Mouse (Mus musculus): ENCODE measurements around the gene Dgki. TPM values are rescaled to one million over a fixed set of nuclear protein-coding genes. Genes with fewer than 3 reads are reported as not detected.

Gene Dgki
- total and polyA plus RNA-seq, 3 experiments: 4.4 to 8.7 (median 7.7) TPM

DNA sequence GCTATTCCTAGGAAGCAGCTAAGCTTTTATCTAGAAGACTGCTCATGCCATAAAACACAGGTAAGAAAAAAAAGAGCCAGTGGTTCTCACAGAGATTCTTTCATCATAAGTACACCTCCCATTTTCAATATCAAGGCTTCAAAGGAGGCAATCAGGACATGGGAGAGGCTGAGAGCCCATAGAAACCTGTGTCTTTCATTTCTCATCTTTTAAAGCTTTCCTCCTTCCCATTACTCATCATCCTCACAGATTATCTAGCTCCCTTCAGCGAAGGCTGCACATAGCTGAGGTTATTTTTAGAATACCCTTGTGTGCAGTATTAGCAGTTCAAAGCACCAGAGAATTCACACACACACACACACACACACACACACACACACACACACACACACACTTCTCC lies 17.3 kb downstream of the Dgki start:
- H3K4me3 ChIP-seq (replicated peaks in 1 of 3; ENCODE audit: low read depth in 2 of 3, low read length in 2 of 3, poor library complexity in 1 of 3): no peak overlapping the region
- no peaks in the 10 kb centered on the region for H3K79me2 ChIP-seq (replicated peaks; ENCODE audit: control insufficient read depth, extremely low read depth, insufficient read depth, poor library complexity, severe bottlenecking)
- no peak for DNase-seq (ENCODE audit: extremely low read depth)
- dilution Hi-C loops (cut with MboI; ENCODE audit: extremely low pct_ligation_motif_present, extremely low pct_unique_long_range_greater_than_20kb, low sequenced_read_pairs): no loop called here
- peaks cover 3 to 34% of the 10 kb centered on the region in 2 experiments; a peak in 2 of 4 replicates for H3K4me1 ChIP-seq (ENCODE audit: control insufficient read depth in 1 of 2, insufficient read depth in 2 of 2)
- TF ChIP-seq TBP (conservative IDR thresholded peaks at IDR 0.05; ENCODE audit: low read depth, low read length) (no peak), ZC3H11A (IDR thresholded peaks at IDR 0.05; ENCODE audit: low read depth, low read length) (no peak), MAZ (IDR thresholded peaks at IDR 0.05; ENCODE audit: low read depth, low read length) (no peak), BHLHE40 (IDR thresholded peaks at IDR 0.05; ENCODE audit: low read depth, low read length) (no peak), E2F4 (IDR thresholded peaks at IDR 0.05; ENCODE audit: insufficient replicate concordance, low read depth, low read length) (no peak), JUN (IDR thresholded peaks at IDR 0.05; ENCODE audit: insufficient read depth, low read depth, low read length) (no peak), SMC3 (IDR thresholded peaks at IDR 0.05; ENCODE audit: low read depth, low read length) (no peak)
- H3K27ac ChIP-seq (ENCODE audit: insufficient read depth, low read depth): no peak overlapping the region
- peaks cover 0 to 13% of the 10 kb centered on the region in 2 experiments for H3K36me3 ChIP-seq (replicated peaks in 1 of 2; ENCODE audit: control insufficient read depth in 1 of 2, insufficient read depth in 1 of 2, low read length in 1 of 2)
- no peak overlapping the region for H3K9ac ChIP-seq (ENCODE audit: insufficient read depth, low read depth)
- H3K4me2 ChIP-seq (ENCODE audit: insufficient read depth, low read depth, poor library complexity, severe bottlenecking): no peak overlapping the region
- no peaks in the 10 kb centered on the region for H3K27me3 ChIP-seq (replicated peaks)
- in situ Hi-C loops (cut with MboI; ENCODE audit: low pct_ligation_motif_present, low pct_unique_long_range_greater_than_20kb, low sequenced_read_pairs): no loop called here
- no peaks in the 10 kb centered on the region for H3K9me3 ChIP-seq (replicated peaks; ENCODE audit: low read length)

DNA sequence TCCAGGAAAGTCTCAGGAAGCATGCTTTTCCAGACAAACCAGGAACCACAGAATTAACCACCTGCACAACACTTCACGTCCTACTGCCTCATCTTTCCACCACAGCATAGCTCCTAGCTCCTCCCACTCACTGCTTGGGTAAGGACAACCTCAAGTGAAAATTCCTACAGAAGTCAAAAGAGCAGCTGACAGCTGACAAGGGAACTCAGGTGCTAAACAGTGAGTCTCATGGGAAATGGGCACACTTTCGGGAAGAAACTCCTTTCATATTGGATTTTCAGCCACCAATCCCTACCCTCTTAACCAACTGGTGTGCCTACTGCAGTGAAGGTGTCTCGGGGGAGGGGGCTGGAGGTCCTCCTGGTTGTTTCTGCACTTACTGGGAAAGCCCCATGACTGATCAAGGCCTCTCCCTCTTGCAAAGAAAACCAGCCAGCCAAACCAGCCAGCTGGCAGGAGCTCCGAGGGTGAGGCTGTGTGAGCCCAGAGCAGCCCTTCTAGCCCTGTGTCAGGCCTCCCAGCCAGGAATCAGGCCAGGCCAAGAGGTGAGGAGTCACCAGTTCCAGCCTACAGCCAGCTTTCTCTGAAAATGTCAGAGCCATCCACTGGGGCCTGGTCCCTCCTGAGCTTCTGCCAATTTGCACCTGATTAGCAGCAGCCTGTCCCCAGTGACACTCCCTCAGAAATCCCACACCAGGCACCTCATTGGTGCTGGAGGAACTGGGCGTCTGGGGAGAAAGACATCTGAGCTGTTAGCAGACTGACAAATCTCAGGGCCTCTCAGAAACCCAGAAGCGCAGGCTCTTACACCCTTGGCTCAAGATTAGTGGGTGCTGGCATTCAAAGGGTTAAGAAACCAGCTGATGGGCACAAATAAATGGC lies 22.9 kb downstream of the Dgki start:
- in situ Hi-C loops (cut with MboI; ENCODE audit: low pct_ligation_motif_present, low pct_unique_long_range_greater_than_20kb, low sequenced_read_pairs): no loop called here
- Histone ChIP-seq H3K9ac (ENCODE audit: insufficient read depth, low read depth) (peak overlapping the region; percentile 28), H3K4me3 (replicated peaks in 1 of 3; ENCODE audit: low read depth in 2 of 3, low read length in 2 of 3, poor library complexity in 1 of 3) (peak overlapping the region in 2 of 3 experiments; percentile 3 to 15), H3K9me3 (replicated peaks; ENCODE audit: low read length) (no peaks in the 10 kb centered on the region), H3K27ac (ENCODE audit: insufficient read depth, low read depth) (peak overlapping the region; percentile 92), H3K79me2 (replicated peaks; ENCODE audit: control insufficient read depth, extremely low read depth, insufficient read depth, poor library complexity, severe bottlenecking) (no peaks in the 10 kb centered on the region), H3K4me2 (ENCODE audit: insufficient read depth, low read depth, poor library complexity, severe bottlenecking) (peak overlapping the region; percentile 53), H3K4me1 (ENCODE audit: control insufficient read depth in 1 of 2, insufficient read depth in 2 of 2) (peaks cover 8 to 39% of the 10 kb centered on the region in 2 experiments), H3K27me3 (replicated peaks) (no peaks in the 10 kb centered on the region), H3K36me3 (replicated peaks in 1 of 2; ENCODE audit: control insufficient read depth in 1 of 2, insufficient read depth in 1 of 2, low read length in 1 of 2) (peaks cover 0 to 2% of the 10 kb centered on the region in 2 experiments)
- dilution Hi-C loops (cut with MboI; ENCODE audit: extremely low pct_ligation_motif_present, extremely low pct_unique_long_range_greater_than_20kb, low sequenced_read_pairs): no loop called here
- DNase-seq (ENCODE audit: extremely low read depth): peak; percentile 86
- TF ChIP-seq BHLHE40 (IDR thresholded peaks at IDR 0.05; ENCODE audit: low read depth, low read length): peak; percentile 70
- TF ChIP-seq JUN (IDR thresholded peaks at IDR 0.05; ENCODE audit: insufficient read depth, low read depth, low read length): no peak
- no peak; the same call in 1 of the 2 replicates for TF ChIP-seq MXI1 (IDR thresholded peaks at IDR 0.05; ENCODE audit: low read depth, low read length)
- peak; percentile 1; the same call in 1 of the 2 replicates for TF ChIP-seq SMC3 (IDR thresholded peaks at IDR 0.05; ENCODE audit: low read depth, low read length)
- TF ChIP-seq NELFE (IDR thresholded peaks at IDR 0.05; ENCODE audit: low read depth, low read length): no peak
- TF ChIP-seq UBTF (IDR thresholded peaks at IDR 0.05; ENCODE audit: low read depth, low read length): peak; percentile 71
- TF ChIP-seq USF2 (conservative IDR thresholded peaks at IDR 0.05; ENCODE audit: low read depth, low read length): no peak
- peak; percentile 80 for TF ChIP-seq MAZ (IDR thresholded peaks at IDR 0.05; ENCODE audit: low read depth, low read length)
- TF ChIP-seq POLR2A (IDR thresholded peaks at IDR 0.05; ENCODE audit: low read depth, low read length): peak; percentile 39; the same call in 1 of the 2 replicates
- no peak for TF ChIP-seq KAT2A (IDR thresholded peaks at IDR 0.05; ENCODE audit: insufficient replicate concordance, low read length)
- no peak for TF ChIP-seq ZNF384 (IDR thresholded peaks at IDR 0.05; ENCODE audit: low read depth, low read length)
- TF ChIP-seq MAX (IDR thresholded peaks at IDR 0.05; ENCODE audit: low read length): no peak
- no peak for TF ChIP-seq PAX5 (IDR thresholded peaks at IDR 0.05; ENCODE audit: low read length)
- TF ChIP-seq ZMIZ1 (IDR thresholded peaks at IDR 0.05; ENCODE audit: low read depth, low read length): peak; percentile 33; the same call in 1 of the 2 replicates
- TF ChIP-seq CTCF (conservative IDR thresholded peaks at IDR 0.05 in 1 of 2, IDR thresholded peaks at IDR 0.05 in 1 of 2; ENCODE audit: low read depth in 2 of 2, low read length in 2 of 2): no peak
- TF ChIP-seq TBP (conservative IDR thresholded peaks at IDR 0.05; ENCODE audit: low read depth, low read length): 0 out of 2 replicates have a peak, but pooled peaks have one; percentile 13
- TF ChIP-seq POLR2AphosphoS2 (IDR thresholded peaks at IDR 0.05; ENCODE audit: low read depth, low read length): no peak
- TF ChIP-seq ETS1 (conservative IDR thresholded peaks at IDR 0.05; ENCODE audit: low read depth, low read length): peak; percentile 75
- TF ChIP-seq SIN3A (IDR thresholded peaks at IDR 0.05; ENCODE audit: low read length): peak; percentile 65
- peak; percentile 65 for TF ChIP-seq TCF12 (IDR thresholded peaks at IDR 0.05; ENCODE audit: low read depth, low read length)
- peak; percentile 63 for TF ChIP-seq EP300 (IDR thresholded peaks at IDR 0.05; ENCODE audit: low read length)
- peak; percentile 8; the same call in 1 of the 2 replicates for TF ChIP-seq CHD1 (IDR thresholded peaks at IDR 0.05; ENCODE audit: low read depth, low read length)
- TF ChIP-seq NRF1 (IDR thresholded peaks at IDR 0.05; ENCODE audit: low read depth, low read length): no peak

Measured in CH12.LX (cell line).